Comparison of ENCODE assay signal across 7 mouse cellular contexts in the genomic region with DNA sequence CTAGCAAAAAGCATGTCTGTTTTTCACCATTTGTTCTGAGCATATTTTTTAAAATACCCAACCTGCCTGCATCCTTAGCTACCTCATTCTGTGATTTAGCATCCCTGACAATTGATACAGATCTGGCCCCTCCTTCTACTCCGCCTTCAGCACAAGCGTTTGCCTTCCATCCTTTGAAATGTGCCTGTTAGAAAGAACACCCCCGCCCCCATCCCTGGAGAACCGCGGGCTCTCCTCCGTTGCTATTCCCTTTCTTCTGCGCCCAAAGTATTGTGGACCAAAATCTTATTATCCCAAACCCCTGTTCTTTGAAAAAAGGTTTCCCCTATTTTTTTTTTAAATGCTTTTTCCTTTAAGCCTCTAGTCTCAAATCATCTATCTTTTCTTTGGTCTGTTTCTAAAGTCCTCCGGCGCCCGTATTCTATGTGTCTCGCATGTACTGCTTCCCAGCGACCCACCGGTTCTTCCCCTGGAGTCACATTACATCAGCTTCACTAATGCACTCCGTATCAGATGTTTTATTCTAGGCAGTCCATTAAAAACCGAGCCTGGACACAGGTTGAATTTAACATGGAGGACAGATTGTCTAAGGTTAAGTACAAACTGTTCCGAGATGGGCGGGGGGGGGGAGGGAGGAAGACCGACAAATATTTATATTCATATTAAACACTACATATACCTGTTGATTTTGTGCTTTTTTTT. TPM values are rescaled to one million over a fixed set of nuclear protein-coding genes. Genes with fewer than 3 reads are reported as not detected.
A peak's percentile ranks its signal among the peaks of the same experiment; 100 is the strongest.
DNase-seq lines count a peak whose midpoint lies in the region; ATAC-seq and TF ChIP-seq lines count a peak whose summit lies in the region.

No protein-coding gene starts in this region.

- H3K36me3 ChIP-seq in E14TG2a.4 (ENCODE audit: insufficient read depth, low read length) (peaks cover 28% of the 10 kb centered on the region), ES-E14 (ENCODE audit: control insufficient read depth, insufficient read depth, low read length, poor library complexity, severe bottlenecking) (peaks cover 17% of the 10 kb centered on the region)
- no peaks in the 10 kb centered on the region; the same call in 1 of the 2 replicates for H3K36me3 ChIP-seq in forebrain, embryonic 11.5 days (ENCODE audit: control insufficient read depth, insufficient read depth, low read length)
- H3K36me3 ChIP-seq in neural tube, embryonic 13.5 days, result peaks cover 6% of the 10 kb centered on the region

- no peak for TF ChIP-seq CTCF in E14TG2a.4 (conservative IDR thresholded peaks at IDR 0.05; ENCODE audit: low read length)

- H3K4me3 ChIP-seq in E14TG2a.4 (replicated peaks; ENCODE audit: low read length) (peak overlapping the region; percentile 92), ES-E14 (ENCODE audit: insufficient read depth in 1 of 2, low read depth in 1 of 2, low read length in 2 of 2, poor library complexity in 1 of 2, severe bottlenecking in 1 of 2) (peak overlapping the region; percentile 49 to 61)
- peak overlapping the region; percentile 73 for H3K4me3 ChIP-seq in forebrain, embryonic 11.5 days (ENCODE audit: low read depth, low read length)
- peak overlapping the region; percentile 67 for H3K4me3 ChIP-seq in neural tube, embryonic 13.5 days

- in situ Hi-C loops in ES-E14 (cut with MboI; ENCODE audit: low sequenced_read_pairs in 2 of 2, unreplicated experiment in 2 of 2), result loop anchor here in 1 of 2 experiments (25.0 kb wide), 1 partner anchor 562 kb away; no protein-coding TSS in a partner anchor

- peaks cover 13% of the 10 kb centered on the region for H3K27me3 ChIP-seq in E14TG2a.4 (ENCODE audit: insufficient read depth, low read length)
- no peaks in the 10 kb centered on the region for H3K27me3 ChIP-seq in forebrain, embryonic 11.5 days (ENCODE audit: control insufficient read depth, insufficient read depth, low read length)
- H3K27me3 ChIP-seq in neural tube, embryonic 13.5 days, result peaks cover 6% of the 10 kb centered on the region; the same call in 1 of the 2 replicates

- H3K27ac ChIP-seq in ES-E14 (ENCODE audit: insufficient read depth, low read depth, low read length, poor library complexity, severe bottlenecking), result no peak overlapping the region
- no peak overlapping the region for H3K27ac ChIP-seq in forebrain, embryonic 11.5 days (ENCODE audit: low read depth, low read length)
- peak overlapping the region; percentile 75 for H3K27ac ChIP-seq in neural tube, embryonic 13.5 days (replicated peaks)

- H3K9me3 ChIP-seq in E14TG2a.4 (ENCODE audit: low read length) (no peaks in the 10 kb centered on the region), ES-E14 (ENCODE audit: control insufficient read depth, insufficient read depth, low read depth, low read length) (no peaks in the 10 kb centered on the region)
- H3K9me3 ChIP-seq in forebrain, embryonic 11.5 days (ENCODE audit: control insufficient read depth, low read length), result no peaks in the 10 kb centered on the region
- no peaks in the 10 kb centered on the region for H3K9me3 ChIP-seq in neural tube, embryonic 13.5 days

- intact Hi-C loops in left cerebral cortex, postnatal 14 days (cut with DNase I), result loop anchor here (5.0 kb wide), 2 partner anchors 53 to 288 kb away; no protein-coding TSS in a partner anchor

- ATAC-seq in forebrain, embryonic 11.5 days (replicated peaks; ENCODE audit: low FRiP score), result peak; percentile 47
- ATAC-seq in neural tube, embryonic 13.5 days (ENCODE audit: low read depth), result peak; percentile 33

- H3K4me2 ChIP-seq in forebrain, embryonic 11.5 days (ENCODE audit: low read depth, low read length, severe bottlenecking), result peak overlapping the region; percentile 96
- H3K4me2 ChIP-seq in neural tube, embryonic 13.5 days, result peak overlapping the region; percentile 78

- no peak overlapping the region for H3K9ac ChIP-seq in ES-E14 (ENCODE audit: insufficient read depth, low read depth, low read length, poor library complexity, severe bottlenecking)
- peak overlapping the region; percentile 48 for H3K9ac ChIP-seq in forebrain, embryonic 11.5 days (ENCODE audit: low read length)
- peak overlapping the region; percentile 67 for H3K9ac ChIP-seq in neural tube, embryonic 13.5 days

- under 1% methylated on average over 18 of the region's 18 CpGs for WGBS in forebrain, embryonic 11.5 days
- under 1% methylated on average over 18 of the region's 18 CpGs for WGBS in neural tube, embryonic 13.5 days

- peaks cover 42% of the 10 kb centered on the region for H3K4me1 ChIP-seq in E14TG2a.4 (replicated peaks; ENCODE audit: low read depth, low read length)
- peaks cover 2 to 10% of the 10 kb centered on the region in 2 experiments; a peak in 2 of 4 replicates for H3K4me1 ChIP-seq in ES-E14 (ENCODE audit: control insufficient read depth in 2 of 2, insufficient read depth in 2 of 2, low read length in 2 of 2, poor library complexity in 1 of 2)
- H3K4me1 ChIP-seq in forebrain, embryonic 11.5 days (replicated peaks; ENCODE audit: control insufficient read depth, insufficient read depth, low read length), result peaks cover 8% of the 10 kb centered on the region; the same call in 1 of the 2 replicates
- peaks cover 47% of the 10 kb centered on the region for H3K4me1 ChIP-seq in neural tube, embryonic 13.5 days (replicated peaks)

- no peak for DNase-seq in ES-E14 (ENCODE audit: low read depth, low spot score)
- peak; percentile 63 for DNase-seq in forebrain, embryonic 11.5 days (ENCODE audit: low spot score)
- peak; percentile 68 to 85 for DNase-seq in left cerebral cortex, postnatal 14 days (ENCODE audit: low spot score in 2 of 2)
- DNase-seq in adrenal gland, adult 2 months, result no peak
- no peak for DNase-seq in ovary, adult 18-20 months (ENCODE audit: low spot score)

TF ChIP-seq in ES-E14, 5 proteins besides CTCF, POLR2A, EP300 and RAD21:
- TF ChIP-seq CHD2 (IDR thresholded peaks at IDR 0.05; ENCODE audit: low read depth, low read length) (no peak), ZC3H11A (IDR thresholded peaks at IDR 0.05; ENCODE audit: borderline replicate concordance, low read depth, low read length) (no peak), MAFK (IDR thresholded peaks at IDR 0.05; ENCODE audit: insufficient read depth, low read depth, low read length) (no peak), HCFC1 (IDR thresholded peaks at IDR 0.05; ENCODE audit: borderline replicate concordance, insufficient read depth, low read length) (no peak), ZNF384 (IDR thresholded peaks at IDR 0.05; ENCODE audit: low read depth, low read length) (no peak)
TF ChIP-seq in ES-E14: peak in this region for 0.

RNA-seq across cellular contexts. Expression of gene Uchl1, which starts 0.6 kb away (rescaled TPM):
- 190 and 263 TPM in 2 replicates for total RNA-seq in ES-E14 (2012; rRNA removed)
- 366 and 368 TPM in 2 replicates for polyA plus RNA-seq in forebrain, embryonic 11.5 days (2014; fragmentation: Nextera tagmentation; extraction: Ambion mirVana)
- total RNA-seq in left cerebral cortex, postnatal 14 days (2021), result 1,000 to 10,000 TPM; 1,030 to 1,070 TPM
- polyA plus RNA-seq in neural tube, embryonic 13.5 days (2015; fragmentation: Nextera tagmentation; extraction: Ambion mirVana), result 1,095 and 1,278 TPM in 2 replicates
- 100 to 1,000 TPM in 1 of 2 experiments, 10 to 100 TPM in 1; 40.7 to 129 TPM for total RNA-seq in adrenal gland, adult 2 months (2021)
- polyA plus RNA-seq in adrenal gland, adult 2 months (2012; rRNA removed), result 85.0 and 128 TPM in 2 replicates

RNA-seq across cellular contexts. Expression of gene Apbb2, which starts 56.8 kb away (rescaled TPM):
- total RNA-seq in ES-E14 (2012; rRNA removed), result 15.3 and 16.3 TPM in 2 replicates
- polyA plus RNA-seq in forebrain, embryonic 11.5 days (2014; fragmentation: Nextera tagmentation; extraction: Ambion mirVana), result 35.1 and 35.3 TPM in 2 replicates
- total RNA-seq in left cerebral cortex, postnatal 14 days (2021), result 10 to 100 TPM; 63.5 to 70.7 TPM
- polyA plus RNA-seq in neural tube, embryonic 13.5 days (2015; fragmentation: Nextera tagmentation; extraction: Ambion mirVana), result 108 and 123 TPM in 2 replicates
- total RNA-seq in adrenal gland, adult 2 months (2021), result 10 to 100 TPM; 58.3 to 76.7 TPM
- 8.4 and 20.0 TPM in 2 replicates for polyA plus RNA-seq in adrenal gland, adult 2 months (2012; rRNA removed)

Comparison
In these comparisons a context has a peak if more than half of its experiments do, and no peak if none do; other contexts are left out.
1. DNase-seq: peak in forebrain, embryonic 11.5 days (single experiment) and left cerebral cortex, postnatal 14 days (2 of 2); none in ES-E14 (single experiment), adrenal gland, adult 2 months (single experiment) and ovary, adult 18-20 months (single experiment).
2. Peak in every context shown above with its lines, with median percentiles within 50 percentile points of each other: H3K4me3 ChIP-seq.